8 mouse cellular contexts compared by ENCODE assay signal in the genomic region with DNA sequence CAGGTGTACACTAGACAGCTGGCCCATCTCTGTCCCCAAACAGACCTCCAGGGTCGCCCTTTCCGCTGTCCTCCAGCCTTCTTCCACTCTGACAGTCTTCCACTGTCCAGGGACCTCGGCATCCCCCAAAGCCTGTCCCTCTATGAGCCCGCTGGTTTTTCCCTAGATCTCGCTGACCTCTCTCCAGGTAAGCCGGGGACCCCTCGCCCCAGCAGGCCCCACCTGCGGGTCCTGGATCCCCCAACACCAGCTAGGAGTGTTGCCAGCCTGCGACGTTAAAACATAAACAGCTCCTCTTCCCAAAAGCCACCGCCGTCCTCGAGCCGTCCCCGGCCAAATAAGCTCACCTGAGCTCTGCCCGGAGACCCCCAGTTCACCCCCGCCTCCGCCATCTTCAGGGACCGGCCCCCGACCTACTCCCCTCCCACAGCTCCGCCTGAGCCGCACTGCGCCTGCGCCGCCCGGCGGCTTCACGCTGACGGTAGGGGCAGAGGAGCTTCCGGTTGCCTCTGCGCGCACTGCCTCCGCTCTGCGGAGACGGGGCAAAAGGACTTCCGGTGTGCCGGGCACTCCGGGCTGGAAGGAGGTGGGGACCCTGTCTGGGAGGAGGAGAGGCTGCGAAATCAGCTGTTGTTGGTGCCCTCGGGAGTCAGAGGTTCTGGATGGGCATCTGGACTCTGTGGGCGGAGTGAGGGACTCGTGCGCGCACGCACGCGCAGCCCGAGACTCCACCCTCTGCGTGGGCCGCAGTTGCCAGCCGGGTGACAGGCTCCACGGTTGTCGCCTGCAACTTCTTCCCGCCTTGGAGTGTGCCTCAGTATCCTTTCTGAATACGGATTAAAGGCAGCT. TPM values are rescaled to one million over a fixed set of nuclear protein-coding genes. Genes with fewer than 3 reads are reported as not detected.
DNase-seq lines count a peak whose midpoint lies in the region; ATAC-seq and TF ChIP-seq lines count a peak whose summit lies in the region.

No protein-coding gene starts in this region.

- H3K27me3 ChIP-seq in C2C12 (ENCODE audit: control insufficient read depth, insufficient read depth, insufficient read length): no peaks in the 10 kb centered on the region
- no peaks in the 10 kb centered on the region for H3K27me3 ChIP-seq in erythroblast, embryonic 14.5 days (ENCODE audit: control insufficient read depth)
- no peaks in the 10 kb centered on the region for H3K27me3 ChIP-seq in heart, embryonic 12.5 days (replicated peaks)
- no peaks in the 10 kb centered on the region for H3K27me3 ChIP-seq in kidney, postnatal 0 days (ENCODE audit: insufficient read depth, low read length)
- no peaks in the 10 kb centered on the region for H3K27me3 ChIP-seq in liver, embryonic 11.5 days (replicated peaks; ENCODE audit: control insufficient read depth, insufficient read depth, low read length)
- no peaks in the 10 kb centered on the region for H3K27me3 ChIP-seq in stomach, embryonic 14.5 days (ENCODE audit: control insufficient read depth, insufficient read depth, low read length)

- WGBS in heart, embryonic 12.5 days: under 1% methylated on average over 55 of the region's 55 CpGs
- under 1% methylated on average over 55 of the region's 55 CpGs for WGBS in kidney, postnatal 0 days
- under 1% methylated on average over 55 of the region's 55 CpGs for WGBS in liver, embryonic 11.5 days
- 0% methylated on average over 54 of the region's 55 CpGs for WGBS in stomach, embryonic 14.5 days

- H3K27ac ChIP-seq in heart, embryonic 12.5 days (ENCODE audit: poor library complexity, severe bottlenecking): peak overlapping the region; percentile 96
- peak overlapping the region; percentile 86 for H3K27ac ChIP-seq in kidney, postnatal 0 days
- peak overlapping the region; percentile 92 for H3K27ac ChIP-seq in liver, embryonic 11.5 days (ENCODE audit: low read depth, low read length)
- peak overlapping the region; percentile 82 for H3K27ac ChIP-seq in stomach, embryonic 14.5 days (ENCODE audit: low read length)

- H3K4me1 ChIP-seq in erythroblast, embryonic 14.5 days (ENCODE audit: control insufficient read depth): peaks cover 20% of the 10 kb centered on the region
- H3K4me1 ChIP-seq in heart, embryonic 12.5 days (replicated peaks): peaks cover 17% of the 10 kb centered on the region
- peaks cover 4% of the 10 kb centered on the region; the same call in 1 of the 2 replicates for H3K4me1 ChIP-seq in kidney, postnatal 0 days (replicated peaks; ENCODE audit: insufficient read depth, low read length)
- peaks cover 10% of the 10 kb centered on the region for H3K4me1 ChIP-seq in liver, embryonic 11.5 days (replicated peaks; ENCODE audit: control insufficient read depth, insufficient read depth, low read length)
- H3K4me1 ChIP-seq in stomach, embryonic 14.5 days (ENCODE audit: control insufficient read depth, insufficient read depth, low read length): peaks cover 7% of the 10 kb centered on the region

- peak overlapping the region; percentile 85 for H3K4me2 ChIP-seq in heart, embryonic 12.5 days
- H3K4me2 ChIP-seq in kidney, postnatal 0 days (ENCODE audit: low read length): peak overlapping the region; percentile 82
- peak overlapping the region; percentile 91 for H3K4me2 ChIP-seq in liver, embryonic 11.5 days
- peak overlapping the region; percentile 61 for H3K4me2 ChIP-seq in stomach, embryonic 14.5 days (replicated peaks; ENCODE audit: low read depth, low read length)

- peak overlapping the region; percentile 77 for H3K4me3 ChIP-seq in C2C12 (ENCODE audit: insufficient read depth, poor library complexity, severe bottlenecking)
- peak overlapping the region; percentile 95 for H3K4me3 ChIP-seq in erythroblast, embryonic 14.5 days (replicated peaks)
- peak overlapping the region; percentile 98 for H3K4me3 ChIP-seq in heart, embryonic 12.5 days
- H3K4me3 ChIP-seq in kidney, postnatal 0 days (replicated peaks; ENCODE audit: low read depth, low read length): peak overlapping the region; percentile 77
- H3K4me3 ChIP-seq in liver, embryonic 11.5 days (ENCODE audit: low read depth, low read length): peak overlapping the region; percentile 85
- peak overlapping the region; percentile 77 for H3K4me3 ChIP-seq in stomach, embryonic 14.5 days (ENCODE audit: low read depth, low read length)

- TF ChIP-seq POLR2A in brain, embryonic 14.5 days (IDR thresholded peaks at IDR 0.05; ENCODE audit: borderline replicate concordance, extremely low read depth, insufficient read depth, insufficient read length, poor library complexity, severe bottlenecking): 0 out of 2 replicates have a peak, but pooled peaks have one; percentile 84

- no peaks in the 10 kb centered on the region for H3K9me3 ChIP-seq in erythroblast, embryonic 14.5 days (ENCODE audit: control insufficient read depth, low read length)
- H3K9me3 ChIP-seq in heart, embryonic 12.5 days (replicated peaks): no peaks in the 10 kb centered on the region
- no peaks in the 10 kb centered on the region for H3K9me3 ChIP-seq in kidney, postnatal 0 days (replicated peaks; ENCODE audit: low read length)
- H3K9me3 ChIP-seq in liver, embryonic 11.5 days (ENCODE audit: control insufficient read depth, low read length): no peaks in the 10 kb centered on the region
- H3K9me3 ChIP-seq in stomach, embryonic 14.5 days (ENCODE audit: control insufficient read depth, low read depth, low read length): no peaks in the 10 kb centered on the region

- TF ChIP-seq CTCF in C2C12 (IDR thresholded peaks at IDR 0.05; ENCODE audit: control insufficient read depth, insufficient read depth, insufficient read length): no peak
- peak; percentile 14; the same call in 1 of the 2 replicates for TF ChIP-seq CTCF in brain, embryonic 14.5 days (IDR thresholded peaks at IDR 0.05; ENCODE audit: borderline replicate concordance, extremely low read depth, insufficient read depth, insufficient read length)
- TF ChIP-seq CTCF in kidney, postnatal 0 days (IDR thresholded peaks at IDR 0.05; ENCODE audit: low read depth): peak; percentile 50; the same call in 1 of the 2 replicates

- peak overlapping the region; percentile 88 for H3K9ac ChIP-seq in heart, embryonic 12.5 days
- peak overlapping the region; percentile 64 for H3K9ac ChIP-seq in kidney, postnatal 0 days (ENCODE audit: low read depth, low read length)
- peak overlapping the region; percentile 87 for H3K9ac ChIP-seq in liver, embryonic 11.5 days (ENCODE audit: low read depth, low read length)
- peak overlapping the region; percentile 71 for H3K9ac ChIP-seq in stomach, embryonic 14.5 days (replicated peaks; ENCODE audit: low read depth, low read length)

- H3K79me2 ChIP-seq in C2C12 (ENCODE audit: control insufficient read depth, insufficient read depth): peaks cover 43% of the 10 kb centered on the region

- H3K36me3 ChIP-seq in C2C12 (ENCODE audit: control insufficient read depth, insufficient read depth): no peaks in the 10 kb centered on the region
- no peaks in the 10 kb centered on the region for H3K36me3 ChIP-seq in erythroblast, embryonic 14.5 days (ENCODE audit: control insufficient read depth)
- H3K36me3 ChIP-seq in heart, embryonic 12.5 days: no peaks in the 10 kb centered on the region
- H3K36me3 ChIP-seq in kidney, postnatal 0 days (ENCODE audit: insufficient read depth, low read length): no peaks in the 10 kb centered on the region
- H3K36me3 ChIP-seq in liver, embryonic 11.5 days (ENCODE audit: control insufficient read depth, insufficient read depth, low read length): no peaks in the 10 kb centered on the region
- H3K36me3 ChIP-seq in stomach, embryonic 14.5 days (ENCODE audit: control insufficient read depth, insufficient read depth, low read length): no peaks in the 10 kb centered on the region

- DNase-seq in brain, embryonic 14.5 days (ENCODE audit: low read depth): peak; percentile 98
- peak; percentile 94 for DNase-seq in kidney, postnatal 0 days (ENCODE audit: low spot score)
- DNase-seq in liver, embryonic 11.5 days (ENCODE audit: low spot score): peak; percentile 89
- DNase-seq in naive thymus-derived CD4-positive, alpha-beta T cell, adult 2 months (ENCODE audit: low read depth): peak; percentile 96

- peak overlapping the region; percentile 43 for H3ac ChIP-seq in C2C12 (ENCODE audit: control insufficient read depth, insufficient read length, low read depth)

- H3K79me3 ChIP-seq in C2C12 (ENCODE audit: low read depth): peaks cover 24% of the 10 kb centered on the region

- peak; percentile 98 for ATAC-seq in heart, embryonic 12.5 days (ENCODE audit: insufficient number of reproducible peaks, low FRiP score)
- ATAC-seq in kidney, postnatal 0 days (replicated peaks; ENCODE audit: low FRiP score, low read depth): peak; percentile 96
- peak; percentile 97 for ATAC-seq in liver, embryonic 11.5 days (replicated peaks; ENCODE audit: low FRiP score)
- peak; percentile 98 for ATAC-seq in stomach, embryonic 14.5 days (ENCODE audit: insufficient number of reproducible peaks, insufficient read depth, low FRiP score, low read depth)

TF ChIP-seq in C2C12, 6 proteins besides CTCF, POLR2A, EP300 and RAD21:
- TF ChIP-seq MYOG (IDR thresholded peaks at IDR 0.05; ENCODE audit: control insufficient read depth, extremely low read depth, insufficient read length): no peak
- TF ChIP-seq MYOD1 (IDR thresholded peaks at IDR 0.05; ENCODE audit: control insufficient read depth, insufficient read length, low read depth): no peak
- no peak for TF ChIP-seq FOSL1 (IDR thresholded peaks at IDR 0.05; ENCODE audit: insufficient read depth, low read length, poor library complexity, severe bottlenecking)
- no peak for TF ChIP-seq CEBPB (IDR thresholded peaks at IDR 0.05; ENCODE audit: low read depth)
- no peak for TF ChIP-seq USF1 (IDR thresholded peaks at IDR 0.05; ENCODE audit: low read depth)
- no peak for TF ChIP-seq MAX (IDR thresholded peaks at IDR 0.05)

RNA-seq across cellular contexts. Expression of a gene that starts 4.8 kb away (rescaled TPM):
- 27.9 TPM for polyA plus RNA-seq in C2C12 (2012; fragmentation: generic; extraction: Trizol)
- 37.0 and 38.2 TPM in 2 replicates for polyA plus RNA-seq in brain, embryonic 14.5 days (2012; rRNA removed)
- 0.16 and 0.45 TPM in 2 replicates for polyA plus RNA-seq in erythroblast, embryonic 14.5 days (2012)
- polyA plus RNA-seq in heart, embryonic 12.5 days (2016; fragmentation: Nextera tagmentation; extraction: Ambion mirVana): 34.5 and 34.9 TPM in 2 replicates
- polyA plus RNA-seq in kidney, postnatal 0 days (2015; fragmentation: Nextera tagmentation; extraction: Ambion mirVana): 46.9 and 52.8 TPM in 2 replicates
- 8.7 and 9.8 TPM in 2 replicates for polyA plus RNA-seq in liver, embryonic 11.5 days (2014; fragmentation: Nextera tagmentation; extraction: Ambion mirVana)
- polyA plus RNA-seq in stomach, embryonic 14.5 days (2014; fragmentation: Nextera tagmentation; extraction: Ambion mirVana): 17.4 and 18.9 TPM in 2 replicates

Comparison
In these comparisons a context has a peak if more than half of its experiments do, and no peak if none do; other contexts are left out.
1. Peak in every context shown above with its lines: DNase-seq, ATAC-seq, H3K4me3 ChIP-seq and H3K27ac ChIP-seq.